Mouse (Mus musculus): ENCODE results near the gene Tcf3. TPM values are rescaled to one million over a fixed set of nuclear protein-coding genes. Genes with fewer than 3 reads are reported as not detected.

Tcf3 gene
- total and polyA plus RNA-seq, 3 experiments, result 16.5 to 25.0 (median 18.0) TPM

- Histone ChIP-seq H3K4me3 (peak overlapping the region; percentile 88), H3K79me2 (replicated peaks; ENCODE audit: control insufficient read depth, insufficient read depth, low read length) (peaks cover 2% of the 10 kb centered on the region; the same call in 1 of the 2 replicates), H3K27ac (peak overlapping the region; percentile 85), H3K27me3 (ENCODE audit: control insufficient read depth, insufficient read depth, low read length) (no peaks in the 10 kb centered on the region), H3K9ac (ENCODE audit: low read depth, low read length) (peak overlapping the region; percentile 78), H3K4me1 (ENCODE audit: control insufficient read depth, insufficient read depth, low read length) (peaks cover 7% of the 10 kb centered on the region), H3K36me3 (ENCODE audit: control insufficient read depth, insufficient read depth, low read length) (no peaks in the 10 kb centered on the region)
- DNase-seq, result no peak
- intact Hi-C loops (cut with DNase I), result loop anchor here (2.0 kb wide), 1 partner anchor 25 kb away; no protein-coding TSS in a partner anchor
- 43% methylated on average over 10 of the region's 10 CpGs for WGBS
- TF ChIP-seq EP300 (IDR thresholded peaks at IDR 0.05; ENCODE audit: insufficient read depth, low read depth, low read length) (no peak), CTCF (IDR thresholded peaks at IDR 0.05) (peak; percentile 15; the same call in 1 of the 2 replicates), POLR2A (IDR thresholded peaks at IDR 0.05; ENCODE audit: insufficient read depth, low read depth, low read length) (0 out of 2 replicates have a peak, but pooled peaks have one; percentile 1)
These were observed 27.8 kb downstream of the Tcf3 start for GRCm38 (mm10) chr10:80405481-80406173.

GRCm38 (mm10) chr10:80403044-80403692, 30.3 kb downstream of the Tcf3 start:
- peaks cover 11% of the 10 kb centered on the region for H3K4me1 ChIP-seq (ENCODE audit: control insufficient read depth, insufficient read depth, low read length)
- no peaks in the 10 kb centered on the region for H3K36me3 ChIP-seq (ENCODE audit: control insufficient read depth, insufficient read depth, low read length)
- intact Hi-C loops (cut with DNase I), result no loop called here
- no peak overlapping the region for H3K4me3 ChIP-seq
- H3K27me3 ChIP-seq (ENCODE audit: control insufficient read depth, insufficient read depth, low read length), result no peaks in the 10 kb centered on the region
- peaks cover 2% of the 10 kb centered on the region; the same call in 1 of the 2 replicates for H3K79me2 ChIP-seq (replicated peaks; ENCODE audit: control insufficient read depth, insufficient read depth, low read length)
- TF ChIP-seq POLR2A (IDR thresholded peaks at IDR 0.05; ENCODE audit: insufficient read depth, low read depth, low read length), result no peak
- TF ChIP-seq CTCF (IDR thresholded peaks at IDR 0.05), result peak; percentile 77
- TF ChIP-seq EP300 (IDR thresholded peaks at IDR 0.05; ENCODE audit: insufficient read depth, low read depth, low read length), result no peak
- WGBS, result 86% methylated on average over 4 of the region's 4 CpGs
- H3K9ac ChIP-seq (ENCODE audit: low read depth, low read length), result no peak overlapping the region
- peak in 1 of 2 experiments; percentile 50 for DNase-seq
- no peak overlapping the region for H3K27ac ChIP-seq

GRCm38 (mm10) chr10:80400704-80401161, 32.7 kb downstream of the Tcf3 start:
- Histone ChIP-seq H3K27ac (no peak overlapping the region), H3K4me1 (ENCODE audit: control insufficient read depth, insufficient read depth, low read length) (peaks cover 11% of the 10 kb centered on the region), H3K4me3 (no peak overlapping the region), H3K36me3 (ENCODE audit: control insufficient read depth, insufficient read depth, low read length) (no peaks in the 10 kb centered on the region), H3K27me3 (ENCODE audit: control insufficient read depth, insufficient read depth, low read length) (no peaks in the 10 kb centered on the region), H3K79me2 (replicated peaks; ENCODE audit: control insufficient read depth, insufficient read depth, low read length) (peaks cover 4% of the 10 kb centered on the region), H3K9ac (ENCODE audit: low read depth, low read length) (no peak overlapping the region)
- 46% methylated on average over 4 of the region's 4 CpGs for WGBS
- DNase-seq, result no peak
- no peak for TF ChIP-seq CTCF (IDR thresholded peaks at IDR 0.05)
- no peak for TF ChIP-seq EP300 (IDR thresholded peaks at IDR 0.05; ENCODE audit: insufficient read depth, low read depth, low read length)
- TF ChIP-seq POLR2A (IDR thresholded peaks at IDR 0.05; ENCODE audit: insufficient read depth, low read depth, low read length), result no peak
- intact Hi-C loops (cut with DNase I), result no loop called here

GRCm38 (mm10) chr10:80399973-80400703, 33.3 kb downstream of the Tcf3 start:
- Histone ChIP-seq H3K4me1 (ENCODE audit: control insufficient read depth, insufficient read depth, low read length) (peaks cover 10% of the 10 kb centered on the region), H3K27me3 (ENCODE audit: control insufficient read depth, insufficient read depth, low read length) (no peaks in the 10 kb centered on the region), H3K27ac (peak overlapping the region; percentile 85), H3K9ac (ENCODE audit: low read depth, low read length) (peak overlapping the region; percentile 63), H3K36me3 (ENCODE audit: control insufficient read depth, insufficient read depth, low read length) (no peaks in the 10 kb centered on the region), H3K4me3 (peak overlapping the region; percentile 61), H3K79me2 (replicated peaks; ENCODE audit: control insufficient read depth, insufficient read depth, low read length) (peaks cover 4% of the 10 kb centered on the region)
- 12% methylated on average over 17 of the region's 17 CpGs for WGBS
- TF ChIP-seq EP300 (IDR thresholded peaks at IDR 0.05; ENCODE audit: insufficient read depth, low read depth, low read length) (no peak), POLR2A (IDR thresholded peaks at IDR 0.05; ENCODE audit: insufficient read depth, low read depth, low read length) (0 out of 2 replicates have a peak, but pooled peaks have one; percentile 3), CTCF (IDR thresholded peaks at IDR 0.05) (no peak)
- no peak for DNase-seq
- intact Hi-C loops (cut with DNase I), result loop anchor here (5.0 kb wide), 1 partner anchor 32 kb away; the partner anchor contains the start of gene Tcf3

- WGBS, result under 1% methylated on average over 79 of the region's 82 CpGs
- no peaks in the 10 kb centered on the region for H3K36me3 ChIP-seq (ENCODE audit: control insufficient read depth, insufficient read depth, low read length)
These were observed 34.1 kb downstream of the Tcf3 start, which contains the start of gene Mbd3 for GRCm38 (mm10) chr10:80399191-80399972. TSS of gene Mbd3 (minus strand) at chr10:80399550.

More at GRCm38 (mm10) chr10:80399191-80399972, 34.1 kb downstream of the Tcf3 start, which contains the start of gene Mbd3:
- Histone ChIP-seq H3K27ac (peak within 1 kb of the TSS; percentile 100), H3K27me3 (ENCODE audit: control insufficient read depth, insufficient read depth, low read length) (no peaks in the 10 kb centered on the region), H3K4me3 (peak within 1 kb of the TSS; percentile 91), H3K79me2 (replicated peaks; ENCODE audit: control insufficient read depth, insufficient read depth, low read length) (peaks cover 4% of the 10 kb centered on the region), H3K9ac (ENCODE audit: low read depth, low read length) (peak within 1 kb of the TSS; percentile 86), H3K4me1 (ENCODE audit: control insufficient read depth, insufficient read depth, low read length) (peaks cover 9% of the 10 kb centered on the region)
- TF ChIP-seq CTCF (IDR thresholded peaks at IDR 0.05), result no peak
- TF ChIP-seq POLR2A (IDR thresholded peaks at IDR 0.05; ENCODE audit: insufficient read depth, low read depth, low read length), result peak; percentile 99
- DNase-seq, result peak; percentile 99 to 100
- intact Hi-C loops (cut with DNase I), result loop anchor here (5.0 kb wide), 1 partner anchor 33 kb away; the partner anchor contains the start of gene Tcf3
